Comparison of ENCODE assay signal across 8 mouse cellular contexts in genomic region chr4:43382155-43383020, GRCm38 (mm10). TPM values are rescaled to one million over a fixed set of nuclear protein-coding genes. Genes with fewer than 3 reads are reported as not detected.
DNase-seq lines count a peak whose midpoint lies in the region; ATAC-seq lines count a peak whose summit lies in the region.

No protein-coding gene starts in this region.

- no peaks in the 10 kb centered on the region for H3K27me3 ChIP-seq in kidney, embryonic 14.5 days (ENCODE audit: control insufficient read depth, insufficient read depth, low read length)
- no peaks in the 10 kb centered on the region for H3K27me3 ChIP-seq in hindbrain, embryonic 13.5 days
- H3K27me3 ChIP-seq in midbrain, embryonic 15.5 days (replicated peaks) = no peaks in the 10 kb centered on the region

- ATAC-seq in kidney, embryonic 14.5 days (ENCODE audit: low FRiP score, low TSS enrichment) = peak; percentile 83
- peak; percentile 83 for ATAC-seq in hindbrain, embryonic 13.5 days (ENCODE audit: low FRiP score)
- peak; percentile 85 for ATAC-seq in midbrain, embryonic 15.5 days (replicated peaks)
- no peak for ATAC-seq in monocyte, adult 5-6 weeks (replicated peaks; ENCODE audit: insufficient number of reproducible peaks, low FRiP score, low TSS enrichment, poor library complexity, severe bottlenecking)

- no peaks in the 10 kb centered on the region for H3K36me3 ChIP-seq in kidney, embryonic 14.5 days (ENCODE audit: control insufficient read depth, insufficient read depth, low read length)
- H3K36me3 ChIP-seq in hindbrain, embryonic 13.5 days = no peaks in the 10 kb centered on the region
- no peaks in the 10 kb centered on the region for H3K36me3 ChIP-seq in midbrain, embryonic 15.5 days (replicated peaks)

- H3K9me3 ChIP-seq in kidney, embryonic 14.5 days (ENCODE audit: control insufficient read depth, low read length) = no peaks in the 10 kb centered on the region
- no peaks in the 10 kb centered on the region for H3K9me3 ChIP-seq in hindbrain, embryonic 13.5 days
- H3K9me3 ChIP-seq in midbrain, embryonic 15.5 days = no peaks in the 10 kb centered on the region

- peak overlapping the region; percentile 68 for H3K4me3 ChIP-seq in kidney, embryonic 14.5 days (ENCODE audit: low read length)
- H3K4me3 ChIP-seq in brown adipose tissue, adult 24 weeks (ENCODE audit: insufficient read depth, low read depth, low read length) = peak overlapping the region; percentile 91
- peak overlapping the region; percentile 70 for H3K4me3 ChIP-seq in hindbrain, embryonic 13.5 days
- H3K4me3 ChIP-seq in midbrain, embryonic 15.5 days = peak overlapping the region; percentile 66

- 10% methylated on average over 17 of the region's 33 CpGs for WGBS in kidney, embryonic 14.5 days
- WGBS in hindbrain, embryonic 13.5 days = 9% methylated on average over 21 of the region's 33 CpGs
- 6% methylated on average over 25 of the region's 33 CpGs for WGBS in midbrain, embryonic 15.5 days

- intact Hi-C loops in left cerebral cortex, postnatal 25 days (cut with DNase I) = loop anchor here (1.0 to 5.0 kb wide), 4 partner anchors 24 to 115 kb away; partner anchors contain the start of gene Atp8b5

- peak overlapping the region; percentile 74 for H3K9ac ChIP-seq in kidney, embryonic 14.5 days (ENCODE audit: low read depth, low read length)
- peak overlapping the region; percentile 86 for H3K9ac ChIP-seq in hindbrain, embryonic 13.5 days
- H3K9ac ChIP-seq in midbrain, embryonic 15.5 days = peak overlapping the region; percentile 85

- H3K4me1 ChIP-seq in kidney, embryonic 14.5 days (ENCODE audit: control insufficient read depth, insufficient read depth, low read length) = 0 out of 2 replicates have a peak, but pooled peaks cover 4% of the 10 kb centered on the region
- peaks cover 17% of the 10 kb centered on the region for H3K4me1 ChIP-seq in brown adipose tissue, adult 24 weeks (ENCODE audit: control insufficient read depth, insufficient read depth, insufficient read length, low read length)
- peaks cover 35% of the 10 kb centered on the region for H3K4me1 ChIP-seq in hindbrain, embryonic 13.5 days (replicated peaks)
- peaks cover 30% of the 10 kb centered on the region for H3K4me1 ChIP-seq in midbrain, embryonic 15.5 days

- DNase-seq in kidney, postnatal 25 days = no peak
- DNase-seq in layer of hippocampus, postnatal 14 days (ENCODE audit: low spot score in 2 of 2) = no peak
- no peak for DNase-seq in left cerebral cortex, postnatal 25 days (ENCODE audit: low spot score in 2 of 2)

- H3K27ac ChIP-seq in kidney, embryonic 14.5 days (ENCODE audit: low read depth, low read length) = no peak overlapping the region
- peak overlapping the region; percentile 98 for H3K27ac ChIP-seq in brown adipose tissue, adult 24 weeks (replicated peaks; ENCODE audit: low read depth, low read length)
- H3K27ac ChIP-seq in hindbrain, embryonic 13.5 days = peak overlapping the region; percentile 87
- peak overlapping the region; percentile 85 for H3K27ac ChIP-seq in midbrain, embryonic 15.5 days

- peak overlapping the region; percentile 91 for H3K4me2 ChIP-seq in kidney, embryonic 14.5 days (replicated peaks; ENCODE audit: low read depth, low read length)
- peak overlapping the region; percentile 81 for H3K4me2 ChIP-seq in hindbrain, embryonic 13.5 days
- H3K4me2 ChIP-seq in midbrain, embryonic 15.5 days = peak overlapping the region; percentile 80

RNA-seq across cellular contexts. Expression of gene Rusc2, which starts 0.6 kb away (rescaled TPM):
- 8.9 and 11.2 TPM in 2 replicates for polyA plus RNA-seq in kidney, embryonic 14.5 days (2014; fragmentation: Nextera tagmentation; extraction: Ambion mirVana)
- polyA plus RNA-seq in brown adipose tissue, adult 24 weeks (2012; ENCODE audit: insufficient read depth, insufficient read length, missing spikeins) = 13.0 and 14.6 TPM in 2 replicates
- 70.8 and 75.4 TPM in 2 replicates for polyA plus RNA-seq in hindbrain, embryonic 13.5 days (2015; fragmentation: Nextera tagmentation; extraction: Ambion mirVana)
- 104 and 107 TPM in 2 replicates for polyA plus RNA-seq in midbrain, embryonic 15.5 days (2015; fragmentation: Nextera tagmentation; extraction: Ambion mirVana)
- 0.43 to 7.6 TPM in 2 of 3 replicates, not detected in the other for total RNA-seq in monocyte, adult 5-6 weeks (2017)
- total RNA-seq in layer of hippocampus, postnatal 14 days (2021) = 100 to 1,000 TPM; 127 to 145 TPM
- total RNA-seq in left cerebral cortex, postnatal 25 days (2021) = 100 to 1,000 TPM; 129 to 138 TPM

RNA-seq across cellular contexts. Expression of gene Fam166b, which starts 46.5 kb away (rescaled TPM):
- 0.24 and 0.38 TPM in 2 replicates for polyA plus RNA-seq in kidney, embryonic 14.5 days (2014; fragmentation: Nextera tagmentation; extraction: Ambion mirVana)
- polyA plus RNA-seq in brown adipose tissue, adult 24 weeks (2012; ENCODE audit: insufficient read depth, insufficient read length, missing spikeins) = not detected in 2 replicates
- 0.71 and 1.4 TPM in 2 replicates for polyA plus RNA-seq in hindbrain, embryonic 13.5 days (2015; fragmentation: Nextera tagmentation; extraction: Ambion mirVana)
- 0.52 and 1.7 TPM in 2 replicates for polyA plus RNA-seq in midbrain, embryonic 15.5 days (2015; fragmentation: Nextera tagmentation; extraction: Ambion mirVana)
- total RNA-seq in monocyte, adult 5-6 weeks (2017) = 1.1 to 2.8 TPM in 2 of 3 replicates, not detected in the other
- total RNA-seq in layer of hippocampus, postnatal 14 days (2021) = 1 to 10 TPM in 1 of 2 experiments, under 1 TPM in 1; 0.76 to 2.4 TPM
- 1 to 10 TPM in 1 of 2 experiments, under 1 TPM in 1; 0.62 to 1.2 TPM for total RNA-seq in left cerebral cortex, postnatal 25 days (2021)

RNA-seq across cellular contexts. Expression of gene Tesk1, which starts 59.4 kb away (rescaled TPM):
- 11.4 and 14.9 TPM in 2 replicates for polyA plus RNA-seq in kidney, embryonic 14.5 days (2014; fragmentation: Nextera tagmentation; extraction: Ambion mirVana)
- polyA plus RNA-seq in brown adipose tissue, adult 24 weeks (2012; ENCODE audit: insufficient read depth, insufficient read length, missing spikeins) = 33.8 and 37.9 TPM in 2 replicates
- polyA plus RNA-seq in hindbrain, embryonic 13.5 days (2015; fragmentation: Nextera tagmentation; extraction: Ambion mirVana) = 8.7 and 9.7 TPM in 2 replicates
- 16.7 and 17.1 TPM in 2 replicates for polyA plus RNA-seq in midbrain, embryonic 15.5 days (2015; fragmentation: Nextera tagmentation; extraction: Ambion mirVana)
- total RNA-seq in monocyte, adult 5-6 weeks (2017) = 12.8 to 21.7 TPM (median 12.9 TPM) in 3 replicates
- total RNA-seq in layer of hippocampus, postnatal 14 days (2021) = 10 to 100 TPM; 63.0 to 64.4 TPM
- total RNA-seq in left cerebral cortex, postnatal 25 days (2021) = 10 to 100 TPM; 86.6 to 87.1 TPM
